Mouse (Mus musculus) intestine, embryonic 15.5 days (tissue): ENCODE results near the gene Rsad1. TPM values are rescaled to one million over a fixed set of nuclear protein-coding genes. Genes with fewer than 3 reads are reported as not detected.
A peak's percentile ranks its signal among the peaks of the same experiment; 100 is the strongest.

Experiments
- ATAC-seq: fragments of 200-750 bp; cut with Nextera tagmentation; 2 replicates; pipeline ENCODE4 v1.8.0; 2017; ENCODE audit warnings: moderate TSS enrichment, moderate library complexity
- H3K27ac ChIP-seq: fragments of 300-500 bp; sonication (generic); 2 replicates; pipeline ENCODE4 v1.5.1; 2015; ENCODE audit warnings: mild to moderate bottlenecking, inconsistent platforms
- H3K27me3 ChIP-seq: fragments of 300-500 bp; sonication (generic); replicated peaks from 2 replicates; pipeline ENCODE4 v1.6.1; 2015; ENCODE audit warnings: inconsistent platforms
- H3K36me3 ChIP-seq: fragments of 300-500 bp; sonication (generic); 2 replicates; pipeline ENCODE4 v1.6.1; 2015; ENCODE audit warnings: inconsistent platforms
- H3K4me1 ChIP-seq: fragments of 300-500 bp; sonication (generic); replicated peaks from 2 replicates; pipeline ENCODE4 v1.6.1; 2015; ENCODE audit warnings: inconsistent platforms
- H3K4me2 ChIP-seq: fragments of 300-500 bp; sonication (generic); replicated peaks from 2 replicates; pipeline ENCODE4 v1.6.1; 2015; ENCODE audit warnings: mild to moderate bottlenecking, inconsistent platforms
- H3K4me3 ChIP-seq: fragments of 300-500 bp; sonication (generic); replicated peaks from 2 replicates; pipeline ENCODE4 v1.5.1; 2015; ENCODE audit warnings: inconsistent platforms
- H3K9ac ChIP-seq: fragments of 300-500 bp; sonication (generic); 2 replicates; pipeline ENCODE4 v1.6.1; 2015; ENCODE audit warnings: inconsistent platforms
- H3K9me3 ChIP-seq: fragments of 300-500 bp; sonication (generic); 2 replicates; pipeline ENCODE4 v1.6.1; 2016; ENCODE audit warnings: inconsistent platforms
- WGBS: fragments of 180-500 bp; shearing (Covaris S2); methylation state at CpG from one replicate; pipeline ENCODE4 v1.1.7; 2015; 5-methylcytosine and 5-hydroxymethylcytosine counted together
- polyA plus RNA-seq: library from polyadenylated mRNA; unstranded; fragments of >200 nt; fragmentation: Nextera tagmentation; extraction: Ambion mirVana; gene quantifications from 2 replicates; pipeline ENCODE4 v1.2.1, GENCODE M21; 2015

Rsad1 gene
- polyA plus RNA-seq, 1 experiment from 2014 or later: 2.8 TPM

DNA sequence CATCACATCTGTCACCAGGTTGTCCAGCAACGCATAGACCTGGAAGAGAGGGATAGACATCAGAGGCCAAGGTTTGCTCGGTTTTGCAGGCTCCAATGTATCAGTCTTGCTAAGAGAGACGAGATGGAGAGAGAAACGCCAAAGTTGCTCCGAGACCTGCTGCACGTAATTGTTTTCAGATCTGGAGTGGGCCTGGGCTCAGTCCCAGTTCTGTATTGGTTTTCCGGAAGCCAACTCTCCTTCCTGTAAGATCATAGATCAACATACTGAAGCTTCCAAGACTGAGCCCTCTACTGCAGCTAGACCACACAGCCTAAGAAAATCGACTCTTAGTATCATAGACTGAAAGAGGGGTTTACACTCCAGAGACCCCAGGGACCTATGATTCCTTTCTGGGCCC lies 47.6 kb downstream of the Rsad1 start:
- no peaks in the 10 kb centered on the region for H3K27me3 ChIP-seq
- no peak overlapping the region for H3K4me2 ChIP-seq
- no peak for ATAC-seq
- H3K27ac ChIP-seq: no peak overlapping the region
- WGBS: 82% methylated on average over 8 of the region's 8 CpGs
- no peaks in the 10 kb centered on the region for H3K9me3 ChIP-seq
- no peak overlapping the region for H3K9ac ChIP-seq
- peaks cover 27% of the 10 kb centered on the region for H3K4me1 ChIP-seq
- H3K36me3 ChIP-seq: no peaks in the 10 kb centered on the region
- no peak overlapping the region for H3K4me3 ChIP-seq

GRCm38 (mm10) chr11:94500362-94500761 lies 48.7 kb downstream of the Rsad1 start:
- no peaks in the 10 kb centered on the region for H3K9me3 ChIP-seq
- no peak overlapping the region for H3K4me3 ChIP-seq
- 19% methylated on average over 8 of the region's 8 CpGs for WGBS
- H3K27me3 ChIP-seq: no peaks in the 10 kb centered on the region
- ATAC-seq: peak; percentile 3; the same call in 1 of the 2 replicates
- H3K36me3 ChIP-seq: no peaks in the 10 kb centered on the region
- H3K27ac ChIP-seq: no peak overlapping the region
- H3K4me2 ChIP-seq: peak overlapping the region; percentile 82
- H3K4me1 ChIP-seq: peaks cover 27% of the 10 kb centered on the region
- peak overlapping the region; percentile 30; the same call in 1 of the 2 replicates for H3K9ac ChIP-seq

GRCm38 (mm10) chr11:94499661-94500152 lies 49.3 kb downstream of the Rsad1 start, which contains the start of gene Epn3:
Gene Epn3 (minus strand): TSS chr11:94499974.
- H3K27ac ChIP-seq: peak within 1 kb of the TSS; percentile 62; the same call in 1 of the 2 replicates
- H3K4me2 ChIP-seq: peak within 1 kb of the TSS; percentile 82
- no peaks in the 10 kb centered on the region for H3K36me3 ChIP-seq
- H3K27me3 ChIP-seq: no peaks in the 10 kb centered on the region
- H3K9ac ChIP-seq: peak within 1 kb of the TSS; percentile 30
- peak within 1 kb of the TSS; percentile 35 for H3K4me3 ChIP-seq
- peak; percentile 77 for ATAC-seq
- H3K9me3 ChIP-seq: no peaks in the 10 kb centered on the region
- WGBS: under 1% methylated on average over 26 of the region's 26 CpGs
- peaks cover 27% of the 10 kb centered on the region for H3K4me1 ChIP-seq

GRCm38 (mm10) chr11:94499035-94499434 lies 50.0 kb downstream of the Rsad1 start:
- Histone ChIP-seq H3K27ac (0 out of 2 replicates have a peak overlapping the region, but pooled peaks have one; percentile 62), H3K36me3 (no peaks in the 10 kb centered on the region), H3K4me3 (peak overlapping the region; percentile 35), H3K9ac (peak overlapping the region; percentile 30; the same call in 1 of the 2 replicates), H3K9me3 (no peaks in the 10 kb centered on the region), H3K4me1 (peaks cover 27% of the 10 kb centered on the region), H3K27me3 (no peaks in the 10 kb centered on the region), H3K4me2 (peak overlapping the region; percentile 82)
- ATAC-seq: peak; percentile 34; the same call in 1 of the 2 replicates
- WGBS: 10% methylated on average over 2 of the region's 2 CpGs

DNA sequence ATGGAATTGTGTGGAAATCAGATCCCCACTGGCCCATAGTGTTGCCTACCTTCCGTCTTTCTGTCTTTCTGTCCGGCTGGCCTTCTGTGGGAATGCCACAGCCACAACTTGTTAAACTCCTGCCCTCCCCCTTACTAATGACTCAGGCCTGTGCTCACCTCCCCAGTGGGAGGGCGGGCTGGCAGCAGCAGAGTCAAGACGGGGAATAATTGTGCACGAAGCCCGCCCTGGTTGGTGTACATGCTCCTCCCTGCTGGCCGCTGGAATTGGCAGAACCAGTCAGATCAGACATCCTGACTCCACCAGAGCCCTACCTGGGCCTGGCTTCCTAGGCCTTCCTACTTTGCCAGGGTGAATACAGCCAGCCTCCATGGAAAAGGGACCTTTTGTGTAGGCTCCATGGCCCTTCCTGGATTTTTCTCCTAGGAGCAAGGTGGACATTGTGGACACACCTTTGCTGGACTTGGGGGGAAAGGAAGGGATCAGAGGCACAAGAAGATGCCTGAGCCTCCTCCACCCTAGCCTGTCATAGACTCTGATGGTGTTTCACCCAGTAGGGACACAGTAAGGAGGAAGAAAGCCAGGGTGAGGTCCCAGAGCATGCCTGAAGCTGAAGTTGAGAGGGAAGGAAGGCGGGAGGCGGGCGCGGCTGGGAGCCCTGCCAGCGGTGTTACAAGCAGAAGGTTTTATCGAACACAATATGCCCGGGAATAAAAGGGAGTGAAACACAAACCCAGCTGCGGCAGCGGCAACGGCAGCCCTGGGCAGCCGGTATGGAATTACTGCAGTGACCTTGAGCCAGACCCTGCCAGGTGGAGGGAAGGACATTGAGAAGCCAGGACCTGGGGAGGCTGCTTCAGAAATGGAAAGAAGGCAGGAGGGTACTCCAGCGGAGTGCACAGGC lies 50.7 kb downstream of the Rsad1 start:
- H3K4me2 ChIP-seq: peak overlapping the region; percentile 82
- no peaks in the 10 kb centered on the region for H3K27me3 ChIP-seq
- ATAC-seq: peak; percentile 71
- H3K4me1 ChIP-seq: peaks cover 27% of the 10 kb centered on the region
- H3K27ac ChIP-seq: peak overlapping the region; percentile 62
- no peaks in the 10 kb centered on the region for H3K36me3 ChIP-seq
- peak overlapping the region; percentile 35 for H3K4me3 ChIP-seq
- no peaks in the 10 kb centered on the region for H3K9me3 ChIP-seq
- 24% methylated on average over 19 of the region's 19 CpGs for WGBS
- H3K9ac ChIP-seq: no peak overlapping the region

GRCm38 (mm10) chr11:94495415-94495814 lies 53.6 kb downstream of the Rsad1 start:
- WGBS: 64% methylated on average over 3 of the region's 3 CpGs
- Histone ChIP-seq H3K9ac (no peak overlapping the region), H3K9me3 (no peaks in the 10 kb centered on the region), H3K4me3 (no peak overlapping the region), H3K27ac (no peak overlapping the region), H3K36me3 (no peaks in the 10 kb centered on the region), H3K4me2 (no peak overlapping the region), H3K4me1 (peaks cover 35% of the 10 kb centered on the region), H3K27me3 (0 out of 2 replicates have a peak, but pooled peaks cover 5% of the 10 kb centered on the region)
- no peak for ATAC-seq

- Histone ChIP-seq H3K4me1 (peaks cover 12% of the 10 kb centered on the region; the same call in 1 of the 2 replicates), H3K9me3 (no peaks in the 10 kb centered on the region), H3K27ac (no peak overlapping the region), H3K4me3 (peak overlapping the region; percentile 44), H3K36me3 (no peaks in the 10 kb centered on the region), H3K9ac (no peak overlapping the region), H3K4me2 (peak overlapping the region; percentile 78), H3K27me3 (0 out of 2 replicates have a peak, but pooled peaks cover 5% of the 10 kb centered on the region)
- 72% methylated on average over 7 of the region's 7 CpGs for WGBS
- 0 out of 2 replicates have a peak, but pooled peaks have one; percentile 11 for ATAC-seq
These were observed 57.3 kb downstream of the Rsad1 start for GRCm38 (mm10) chr11:94491749-94492099.

- peak overlapping the region; percentile 44 for H3K4me3 ChIP-seq
- H3K27me3 ChIP-seq: 0 out of 2 replicates have a peak, but pooled peaks cover 5% of the 10 kb centered on the region
- H3K36me3 ChIP-seq: no peaks in the 10 kb centered on the region
- peaks cover 12% of the 10 kb centered on the region; the same call in 1 of the 2 replicates for H3K4me1 ChIP-seq
- WGBS: 9% methylated on average over 55 of the region's 55 CpGs
- peak overlapping the region; percentile 78 for H3K4me2 ChIP-seq
- peak overlapping the region; percentile 42 for H3K9ac ChIP-seq
- ATAC-seq: peak; percentile 67
- H3K9me3 ChIP-seq: no peaks in the 10 kb centered on the region
- no peak overlapping the region for H3K27ac ChIP-seq
These were observed 57.9 kb downstream of the Rsad1 start for GRCm38 (mm10) chr11:94491035-94491748.

Other genes with a start within 250 kb of the Rsad1 start
- 85.9 and 103 TPM in 2 replicates for gene Luc7l3, start 227.3 kb downstream of the Rsad1 start, polyA plus RNA-seq
- 22.0 and 23.0 TPM in 2 replicates for gene Ankrd40, start 221.3 kb downstream of the Rsad1 start, polyA plus RNA-seq
- gene Abcc3, start 156.3 kb downstream of the Rsad1 start, polyA plus RNA-seq: 1.5 and 2.6 TPM in 2 replicates
- gene Cacna1g, start 75.1 kb downstream of the Rsad1 start, polyA plus RNA-seq: 5.2 and 7.9 TPM in 2 replicates
- 0.06 TPM in 1 of 2 replicates, not detected in the other for gene Spata20, start 63.1 kb downstream of the Rsad1 start, polyA plus RNA-seq
- 2.1 and 3.3 TPM in 2 replicates for gene Epn3, start 49.3 kb downstream of the Rsad1 start, polyA plus RNA-seq
- gene Mycbpap, start 27.5 kb downstream of the Rsad1 start, polyA plus RNA-seq: 2.0 and 2.2 TPM in 2 replicates
- gene Chad, start 15.8 kb upstream of the Rsad1 start, polyA plus RNA-seq: 1.0 and 1.4 TPM in 2 replicates
- 3.0 and 4.2 TPM in 2 replicates for gene Acsf2, start 52.6 kb upstream of the Rsad1 start, polyA plus RNA-seq
- gene Lrrc59, start 80.5 kb upstream of the Rsad1 start, polyA plus RNA-seq: 232 and 251 TPM in 2 replicates
- 134 and 148 TPM in 2 replicates for gene Mrpl27, start 104.5 kb upstream of the Rsad1 start, polyA plus RNA-seq
- 16.2 and 18.0 TPM in 2 replicates for gene Eme1, start 104.7 kb upstream of the Rsad1 start, polyA plus RNA-seq
- 16.1 and 16.6 TPM in 2 replicates for gene Xylt2, start 128.3 kb upstream of the Rsad1 start, polyA plus RNA-seq
- 0.43 and 0.54 TPM in 2 replicates for gene Gm11541, start 155.2 kb upstream of the Rsad1 start, polyA plus RNA-seq
- 0.14 TPM in 1 of 2 replicates, not detected in the other for gene Cdc34b, start 192.5 kb upstream of the Rsad1 start, polyA plus RNA-seq
- 0.06 TPM in 1 of 2 replicates, not detected in the other for gene Tmem92, start 233.4 kb upstream of the Rsad1 start, polyA plus RNA-seq